Mouse (Mus musculus) lung, embryonic 16.5 days (tissue): ENCODE data around the gene Cyp21a1. TPM values are rescaled to one million over a fixed set of nuclear protein-coding genes. Genes with fewer than 3 reads are reported as not detected.
"Not testable (repeated sequence)": the region's sequence is repeated elsewhere in the genome, so short reads cannot be mapped to it uniquely, and the experiment has no call there.

ENCODE experiments used
- ATAC-seq: fragments of 200-750 bp; cut with Nextera tagmentation; 2 replicates; pipeline ENCODE4 v1.8.0; 2017; ENCODE audit warnings: low read depth, mild to moderate bottlenecking, moderate library complexity
- H3K27ac ChIP-seq: fragments of 300-500 bp; sonication (generic); 2 replicates; pipeline ENCODE4 v1.5.1; 2014; ENCODE audit warnings: mild to moderate bottlenecking, control low read depth, low read length
- H3K27me3 ChIP-seq: fragments of 300-500 bp; sonication (generic); 2 replicates; pipeline ENCODE4 v1.6.1; 2014; ENCODE audit warnings: low read depth, low read length, mixed read lengths; ENCODE audit not compliant: control insufficient read depth, insufficient read depth
- H3K36me3 ChIP-seq: fragments of 300-500 bp; sonication (generic); 2 replicates; pipeline ENCODE4 v1.6.1; 2014; ENCODE audit warnings: low read length; ENCODE audit not compliant: control insufficient read depth, insufficient read depth
- H3K4me1 ChIP-seq: fragments of 300-500 bp; sonication (generic); replicated peaks from 2 replicates; pipeline ENCODE4 v1.6.1; 2014; ENCODE audit warnings: low read length, mixed read lengths; ENCODE audit not compliant: control insufficient read depth, insufficient read depth
- H3K4me2 ChIP-seq: fragments of 300-500 bp; sonication (generic); 2 replicates; pipeline ENCODE4 v1.6.1; 2014; ENCODE audit warnings: low read depth, low read length, control low read depth
- H3K4me3 ChIP-seq: fragments of 300-500 bp; sonication (generic); 2 replicates; pipeline ENCODE4 v1.5.1; 2014; ENCODE audit warnings: mild to moderate bottlenecking, low read length, control low read depth
- H3K9ac ChIP-seq: fragments of 300-500 bp; sonication (generic); 2 replicates; pipeline ENCODE4 v1.6.1; 2014; ENCODE audit warnings: low read length, control low read depth
- H3K9me3 ChIP-seq: fragments of 300-500 bp; sonication (generic); 2 replicates; pipeline ENCODE4 v1.6.1; 2016; ENCODE audit warnings: low read length; ENCODE audit not compliant: control insufficient read depth
- whole genome bisulfite sequencing: fragments of 180-500 bp; shearing (Covaris S2); extraction: QIAGEN DNeasy Blood & Tissue Kit; methylation state at CpG from one replicate; pipeline ENCODE4 v1.1.7; 2014; 5-methylcytosine and 5-hydroxymethylcytosine counted together
- polyA plus RNA-seq: library from polyadenylated mRNA; unstranded; fragments of >200 nt; fragmentation: Nextera tagmentation; extraction: Ambion mirVana; gene quantifications from 2 replicates; pipeline ENCODE4 v1.2.1, GENCODE M21; 2015

The Cyp21a1 gene
- not detected in 2 replicates for polyA plus RNA-seq

DNA sequence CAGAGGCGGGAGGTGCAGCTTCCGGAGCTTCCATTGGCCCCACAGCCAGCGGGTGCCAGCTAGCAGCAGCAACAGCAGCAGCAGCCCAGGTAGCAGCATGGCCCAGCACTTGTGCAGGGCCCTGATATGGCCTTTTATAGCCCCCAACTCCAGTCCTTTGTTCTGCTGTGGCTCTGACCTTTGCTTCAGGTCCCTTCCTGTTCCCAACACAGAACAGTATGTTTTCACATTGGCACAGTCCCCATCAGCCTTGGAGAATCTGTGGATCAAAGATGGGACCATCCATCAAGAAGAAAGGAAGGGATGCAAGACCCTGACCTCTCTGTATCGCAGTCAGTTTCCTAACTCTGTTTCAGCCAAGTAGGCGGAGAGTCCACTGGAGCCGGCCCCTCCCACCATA is at the start of gene Cyp21a1:
Gene Cyp21a1, minus strand, starts transcription at position 261 of the 400 bp plus-strand sequence.
- H3K36me3 ChIP-seq = not testable (repeated sequence)

DNA sequence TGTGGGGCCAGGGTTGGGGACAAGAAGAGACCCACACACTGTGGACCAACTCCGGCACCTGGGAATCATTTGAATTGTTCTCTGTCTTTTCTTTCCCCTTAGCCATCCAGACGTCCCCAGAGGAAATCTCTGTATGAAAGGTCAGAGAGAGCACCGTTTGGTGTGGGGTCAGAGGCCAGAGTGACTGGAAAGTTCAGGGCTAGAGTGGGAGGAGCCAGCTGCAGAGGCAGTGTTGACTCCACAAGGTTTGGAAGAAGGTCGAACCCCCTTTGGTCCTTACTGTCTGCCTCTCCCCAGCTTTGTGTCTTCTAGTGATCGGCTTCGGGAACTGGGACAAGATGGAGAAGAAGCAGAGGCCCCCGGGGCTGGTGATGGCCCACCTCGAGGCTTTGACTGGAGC is 49.1 kb upstream of the Cyp21a1 start:
- H3K36me3 ChIP-seq = peaks cover 24% of the 10 kb centered on the region
- no peaks in the 10 kb centered on the region for H3K27me3 ChIP-seq
- H3K9me3 ChIP-seq = no peaks in the 10 kb centered on the region
- WGBS = 76% methylated on average over 8 of the region's 8 CpGs
- H3K4me3 ChIP-seq = no peak overlapping the region
- no peak overlapping the region for H3K9ac ChIP-seq
- no peak overlapping the region for H3K27ac ChIP-seq
- no peak overlapping the region for H3K4me2 ChIP-seq
- peaks cover 13% of the 10 kb centered on the region for H3K4me1 ChIP-seq
- no peak for ATAC-seq

More for the DNA sequence above, at the start of gene Cyp21a1:
- 77% methylated on average over 4 of the region's 6 CpGs for WGBS
- not testable (repeated sequence) for H3K4me1 ChIP-seq, H3K4me3 ChIP-seq, H3K4me2 ChIP-seq, H3K9ac ChIP-seq, H3K9me3 ChIP-seq, H3K27me3 ChIP-seq, H3K27ac ChIP-seq, ATAC-seq

DNA sequence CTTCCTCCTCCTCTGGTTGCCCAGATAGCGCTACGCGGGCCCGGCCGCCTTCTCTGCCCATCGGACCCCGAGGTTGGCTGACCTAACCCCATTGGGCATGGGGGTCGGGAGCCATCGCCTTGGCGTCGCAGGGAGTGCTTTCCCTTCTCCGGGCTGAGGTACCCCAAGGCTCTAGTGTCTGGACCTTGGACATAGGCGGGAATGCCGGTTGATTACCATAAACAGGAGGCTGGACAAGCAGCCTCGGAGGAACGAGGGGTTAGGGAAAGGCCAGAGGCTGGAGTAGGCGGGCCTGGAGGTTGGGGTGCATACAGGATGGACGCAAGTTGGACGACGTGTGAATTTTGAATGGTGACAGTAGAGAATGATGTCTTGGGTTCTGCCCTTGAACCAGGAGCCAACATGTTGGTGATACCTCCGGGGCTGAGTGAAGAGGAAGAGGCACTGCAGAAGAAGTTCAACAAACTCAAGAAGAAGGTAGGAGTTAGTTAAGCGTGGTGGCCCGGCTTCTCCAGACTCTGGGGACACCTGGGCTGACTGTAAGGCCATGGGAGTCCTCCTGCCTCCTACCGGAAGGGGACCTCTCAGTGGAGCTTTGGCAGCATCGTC is 46.3 kb upstream of the Cyp21a1 start:
- Histone ChIP-seq H3K4me1 (peaks cover 13% of the 10 kb centered on the region), H3K27ac (peak overlapping the region; percentile 15; the same call in 1 of the 2 replicates), H3K9ac (peak overlapping the region; percentile 89), H3K4me3 (peak overlapping the region; percentile 82), H3K4me2 (peak overlapping the region; percentile 86), H3K27me3 (no peaks in the 10 kb centered on the region), H3K9me3 (no peaks in the 10 kb centered on the region), H3K36me3 (peaks cover 27% of the 10 kb centered on the region)
- peak; percentile 18; the same call in 1 of the 2 replicates for ATAC-seq
- WGBS = under 1% methylated on average over 25 of the region's 25 CpGs

DNA sequence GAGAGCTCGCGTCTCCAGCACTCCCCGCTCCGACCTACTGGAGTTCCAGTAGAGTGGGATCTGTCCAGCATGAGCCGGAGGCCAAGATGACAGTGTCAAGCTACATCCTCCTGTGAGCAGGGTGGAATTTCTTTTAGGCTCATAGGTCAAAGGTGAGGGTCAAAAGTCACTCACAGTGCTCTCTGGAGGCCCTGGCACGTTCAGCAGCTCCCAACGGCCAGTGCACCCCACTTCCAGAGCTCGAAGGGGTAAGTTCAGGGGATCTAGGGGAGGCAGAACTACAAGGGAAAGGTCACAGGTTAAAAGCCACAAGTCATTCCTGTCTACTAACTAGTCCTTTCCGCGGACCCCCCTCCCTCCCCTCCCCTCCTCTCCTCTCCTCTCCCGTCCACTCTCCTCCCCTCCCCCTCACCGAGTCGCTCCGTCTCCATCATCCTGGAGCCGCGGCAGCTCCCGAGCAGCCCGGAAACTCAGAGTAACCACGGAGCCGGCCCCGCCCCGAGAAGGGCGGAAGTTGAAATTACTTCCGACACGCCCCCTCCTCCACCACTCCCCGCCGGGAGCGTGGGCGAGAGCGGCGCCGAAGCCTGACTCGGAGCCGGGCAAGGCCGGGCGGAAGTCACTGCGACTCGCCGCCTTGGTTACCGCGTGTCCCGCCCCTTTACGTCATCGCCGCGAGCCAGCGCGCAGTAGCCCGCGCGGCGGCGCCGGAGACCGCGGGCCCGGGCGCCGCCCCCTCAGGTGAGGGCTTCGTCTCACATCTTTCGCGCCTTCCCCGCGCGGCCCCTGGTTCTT is 45.6 kb upstream of the Cyp21a1 start, which contains the start of the genes Skiv2l and Nelfe:
Gene Skiv2l, minus strand, starts transcription at position 489 of the 795 bp plus-strand sequence.
Gene Nelfe, plus strand, starts transcription at position 670 of the 795 bp plus-strand sequence.
- peak within 1 kb of the TSS; percentile 15; the same call in 1 of the 2 replicates for H3K27ac ChIP-seq
- WGBS = under 1% methylated on average over 61 of the region's 65 CpGs

DNA sequence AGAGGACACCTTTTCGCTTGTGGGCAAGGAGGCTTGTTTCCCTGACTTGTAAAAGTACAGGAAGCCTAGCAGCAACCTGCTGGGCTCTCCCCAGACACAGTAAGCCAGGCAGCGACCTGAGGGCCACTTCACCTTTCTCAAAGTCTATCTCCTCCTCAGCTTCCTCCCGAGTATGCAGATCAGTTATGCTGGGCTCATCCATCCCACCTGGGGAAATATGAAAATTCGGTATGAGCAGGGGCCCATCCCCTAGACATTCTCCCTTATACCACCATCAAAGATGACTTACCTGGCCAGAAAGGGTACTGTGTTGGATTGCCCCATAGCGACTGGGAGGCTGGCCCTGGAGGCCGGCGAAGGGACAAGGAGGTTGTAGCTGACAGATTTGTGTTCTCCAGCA is 43.3 kb upstream of the Cyp21a1 start:
- 89% methylated on average over 7 of the region's 7 CpGs for WGBS
- no peak overlapping the region for H3K4me2 ChIP-seq
- peaks cover 13% of the 10 kb centered on the region for H3K4me1 ChIP-seq
- H3K36me3 ChIP-seq = peaks cover 25% of the 10 kb centered on the region
- ATAC-seq = no peak
- H3K9me3 ChIP-seq = no peaks in the 10 kb centered on the region
- H3K9ac ChIP-seq = no peak overlapping the region
- no peaks in the 10 kb centered on the region for H3K27me3 ChIP-seq
- H3K27ac ChIP-seq = no peak overlapping the region
- H3K4me3 ChIP-seq = no peak overlapping the region

More for the DNA sequence above, 45.6 kb upstream of the Cyp21a1 start, which contains the start of the genes Skiv2l and Nelfe:
- Histone ChIP-seq H3K36me3 (peaks cover 27% of the 10 kb centered on the region), H3K4me2 (peak within 1 kb of the TSS; percentile 87), H3K27me3 (no peaks in the 10 kb centered on the region), H3K4me1 (peaks cover 13% of the 10 kb centered on the region), H3K9ac (peak within 1 kb of the TSS; percentile 89), H3K9me3 (no peaks in the 10 kb centered on the region), H3K4me3 (peak within 1 kb of the TSS; percentile 82)
- ATAC-seq = peak; percentile 99

DNA sequence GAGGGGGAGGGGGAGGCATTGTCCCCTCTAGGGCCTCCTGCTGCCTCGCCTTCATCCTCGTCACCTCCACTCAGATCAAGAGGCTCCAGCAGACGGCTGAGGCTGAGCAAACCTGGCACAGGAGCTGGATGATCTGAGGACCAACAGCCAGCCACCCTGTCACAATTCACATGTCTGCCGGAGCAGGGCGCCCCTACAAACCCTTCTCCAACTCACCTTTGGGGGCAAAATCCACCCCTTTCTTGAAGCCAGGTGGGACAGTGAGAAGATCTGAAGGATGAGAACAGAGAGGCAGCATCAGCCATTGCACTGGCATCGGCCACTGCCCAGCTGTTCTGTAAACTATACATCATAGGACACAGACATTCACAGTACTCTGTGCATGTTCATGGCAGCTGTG is 42.8 kb upstream of the Cyp21a1 start:
- no peaks in the 10 kb centered on the region for H3K9me3 ChIP-seq
- no peak overlapping the region for H3K27ac ChIP-seq
- ATAC-seq = no peak
- WGBS = 79% methylated on average over 6 of the region's 6 CpGs
- no peaks in the 10 kb centered on the region for H3K27me3 ChIP-seq
- H3K4me2 ChIP-seq = no peak overlapping the region
- peaks cover 25% of the 10 kb centered on the region for H3K36me3 ChIP-seq
- peaks cover 13% of the 10 kb centered on the region for H3K4me1 ChIP-seq
- H3K9ac ChIP-seq = no peak overlapping the region
- H3K4me3 ChIP-seq = no peak overlapping the region

DNA sequence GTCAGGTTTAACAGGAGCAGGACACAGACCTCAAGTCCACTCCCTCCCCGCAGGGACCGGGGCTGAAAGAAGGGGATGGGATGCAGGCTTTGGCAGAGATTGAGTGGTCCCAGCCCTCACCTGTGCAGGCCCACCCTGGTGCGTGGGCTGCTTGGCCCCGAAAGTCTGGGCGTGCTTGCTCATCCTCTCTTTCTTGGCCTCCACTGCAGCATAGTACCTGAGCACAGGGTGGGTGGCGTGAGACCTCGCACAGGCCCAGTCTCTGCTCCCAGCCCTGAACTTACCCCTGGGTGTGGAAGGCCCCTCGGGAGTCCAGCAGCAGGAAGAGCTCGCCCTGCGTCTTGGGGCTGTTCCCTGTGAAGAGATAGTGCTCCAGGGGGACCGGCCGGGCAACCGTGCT is 40.5 kb upstream of the Cyp21a1 start:
- WGBS = 94% methylated on average over 13 of the region's 13 CpGs
- H3K9ac ChIP-seq = no peak overlapping the region
- peaks cover 34% of the 10 kb centered on the region for H3K36me3 ChIP-seq

DNA sequence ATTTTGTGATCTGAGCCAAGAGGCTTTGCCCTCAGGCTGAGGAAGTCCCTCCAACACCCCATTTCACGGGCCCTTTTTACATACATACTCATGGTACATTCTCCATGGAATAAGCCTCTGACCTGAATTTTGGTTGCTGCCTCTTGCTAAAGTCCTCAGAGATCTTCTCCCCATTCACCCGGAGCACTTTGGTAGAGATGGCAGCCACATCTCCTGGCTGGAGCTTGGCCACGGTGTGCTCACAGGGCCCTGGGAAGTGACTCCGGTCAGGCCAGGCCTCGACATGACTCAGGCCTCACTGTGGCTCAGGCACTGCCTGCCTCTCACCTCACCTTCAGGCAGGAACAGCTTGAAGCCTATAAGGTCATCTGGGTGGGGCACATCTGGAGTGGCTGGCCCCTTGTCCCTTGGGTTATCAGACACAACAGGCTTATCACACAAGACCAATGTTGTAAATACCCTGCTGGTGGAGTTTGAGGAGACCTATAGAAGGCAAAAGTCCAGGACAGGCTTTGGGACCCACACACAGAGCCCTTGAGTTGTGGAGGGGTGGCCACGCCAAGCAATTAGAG is 36.5 kb upstream of the Cyp21a1 start:
- Histone ChIP-seq H3K4me2 (no peak overlapping the region), H3K36me3 (peaks cover 35% of the 10 kb centered on the region), H3K9ac (no peak overlapping the region), H3K9me3 (no peaks in the 10 kb centered on the region), H3K4me3 (no peak overlapping the region), H3K4me1 (peaks cover 13% of the 10 kb centered on the region), H3K27ac (no peak overlapping the region), H3K27me3 (no peaks in the 10 kb centered on the region)
- no peak for ATAC-seq
- 81% methylated on average over 6 of the region's 6 CpGs for WGBS

More for the DNA sequence above, 40.5 kb upstream of the Cyp21a1 start:
- ATAC-seq = no peak
- no peak overlapping the region for H3K27ac ChIP-seq
- H3K4me3 ChIP-seq = no peak overlapping the region
- no peak overlapping the region for H3K4me2 ChIP-seq
- no peaks in the 10 kb centered on the region for H3K27me3 ChIP-seq
- H3K4me1 ChIP-seq = peaks cover 5% of the 10 kb centered on the region
- no peaks in the 10 kb centered on the region for H3K9me3 ChIP-seq

DNA sequence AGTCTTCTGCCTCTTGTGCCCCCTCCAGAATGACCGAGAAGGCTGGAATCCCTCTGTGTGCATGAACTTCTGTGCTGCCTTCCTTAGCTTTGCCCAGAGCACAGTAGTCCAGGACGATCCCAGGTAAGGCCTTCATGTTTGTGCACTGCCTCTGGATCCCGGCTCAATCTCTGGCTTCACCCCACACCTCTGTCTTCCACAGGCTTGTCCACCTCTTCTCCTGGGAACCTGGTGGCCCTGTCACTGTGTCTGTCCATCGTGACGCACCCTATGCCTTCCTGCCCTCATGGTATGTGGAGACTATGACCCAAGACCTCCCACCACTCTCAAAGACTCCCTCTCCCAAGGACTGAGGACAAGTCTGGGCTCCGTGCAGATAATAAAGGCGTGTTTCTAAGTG is 34.4 kb upstream of the Cyp21a1 start:
- H3K36me3 ChIP-seq = peaks cover 29% of the 10 kb centered on the region
- WGBS = 85% methylated on average over 7 of the region's 7 CpGs
- peaks cover 15% of the 10 kb centered on the region for H3K4me1 ChIP-seq
- H3K9ac ChIP-seq = no peak overlapping the region
- H3K4me2 ChIP-seq = no peak overlapping the region
- H3K27ac ChIP-seq = no peak overlapping the region
- ATAC-seq = no peak
- no peaks in the 10 kb centered on the region for H3K9me3 ChIP-seq
- no peaks in the 10 kb centered on the region for H3K27me3 ChIP-seq
- H3K4me3 ChIP-seq = no peak overlapping the region
